Mouse (Mus musculus) hindlimb bud, embryonic 11.5 days (tissue): ENCODE measurements at regions not wholly inside any gene's neighbourhood (a gene's known extent, or its start where the extent isn't known, plus 50 kb on each side); places are given as distances from the start of the nearest gene placed in this dataset.

Experiments used
- DNase-seq: peaks from one replicate; pipeline ENCODE4 v3.0.0-alpha.2; 2012; ENCODE audit warnings: low read depth, low spot score; ENCODE audit errors: extremely low spot score

- no peak for DNase-seq
Measured at GRCm38 (mm10) chr7:117092860-117093259, 287.9 kb upstream of the Xylt1 start.

GRCm38 (mm10) chr7:117097618-117098017, 283.2 kb upstream of the Xylt1 start:
- no peak for DNase-seq

GRCm38 (mm10) chr7:117099041-117099440, 281.7 kb upstream of the Xylt1 start:
- no peak for DNase-seq

- DNase-seq = no peak
Measured at GRCm38 (mm10) chr7:117103035-117103434, 277.7 kb upstream of the Xylt1 start.

- no peak for DNase-seq
Measured at GRCm38 (mm10) chr7:117106691-117107191, 274.0 kb upstream of the Xylt1 start.

GRCm38 (mm10) chr7:117108391-117108790, 272.4 kb upstream of the Xylt1 start:
- no peak for DNase-seq

GRCm38 (mm10) chr7:117127728-117128127, 253.1 kb upstream of the Xylt1 start:
- no peak for DNase-seq

- no peak for DNase-seq
Measured at GRCm38 (mm10) chr7:117134869-117135268, 245.9 kb upstream of the Xylt1 start.

- no peak for DNase-seq
Measured at GRCm38 (mm10) chr7:117138681-117139080, 242.1 kb upstream of the Xylt1 start.

GRCm38 (mm10) chr7:117139245-117139970, 241.4 kb upstream of the Xylt1 start:
- no peak for DNase-seq

- DNase-seq = no peak
Measured at GRCm38 (mm10) chr7:117139971-117140247, 240.9 kb upstream of the Xylt1 start.

- DNase-seq = no peak
Measured at GRCm38 (mm10) chr7:117146809-117147208, 234.0 kb upstream of the Xylt1 start.

GRCm38 (mm10) chr7:117150355-117150754, 230.4 kb upstream of the Xylt1 start:
- no peak for DNase-seq

GRCm38 (mm10) chr7:117153826-117154550, 226.8 kb upstream of the Xylt1 start:
- DNase-seq = no peak

- DNase-seq = no peak
Measured at GRCm38 (mm10) chr7:117161193-117161908, 219.4 kb upstream of the Xylt1 start.

GRCm38 (mm10) chr7:117174811-117175422, 205.9 kb upstream of the Xylt1 start:
- DNase-seq = no peak

GRCm38 (mm10) chr7:117184011-117184410, 196.8 kb upstream of the Xylt1 start:
- no peak for DNase-seq

- no peak for DNase-seq
Measured at GRCm38 (mm10) chr7:117185891-117186290, 194.9 kb upstream of the Xylt1 start.

- DNase-seq = no peak
Measured at GRCm38 (mm10) chr7:117196611-117197010, 184.2 kb upstream of the Xylt1 start.

GRCm38 (mm10) chr7:117226294-117226693, 154.5 kb upstream of the Xylt1 start:
- DNase-seq = no peak

GRCm38 (mm10) chr7:117229619-117230018, 151.2 kb upstream of the Xylt1 start:
- DNase-seq = no peak
